Mouse (Mus musculus): ENCODE measurements around the gene Rps12.

Gene Rps12

GRCm38 (mm10) chr10:23784121-23784520, 3.0 kb downstream of the Rps12 start:
- no peak for DNase-seq

GRCm38 (mm10) chr10:23783493-23783884, 3.6 kb downstream of the Rps12 start:
- DNase-seq: no peak

- no peak for DNase-seq
These were observed 4.1 kb downstream of the Rps12 start for GRCm38 (mm10) chr10:23782855-23783492.

- DNase-seq: no peak
These were observed 5.0 kb downstream of the Rps12 start for GRCm38 (mm10) chr10:23781760-23782735.

GRCm38 (mm10) chr10:23780539-23781275, 6.4 kb downstream of the Rps12 start:
- DNase-seq: no peak

- no peak for DNase-seq
These were observed 9.7 kb downstream of the Rps12 start for GRCm38 (mm10) chr10:23777288-23777945.

GRCm38 (mm10) chr10:23754166-23754565, 32.9 kb downstream of the Rps12 start:
- peak; percentile 2 for DNase-seq
